Mouse (Mus musculus) neural tube, embryonic 14.5 days (tissue): ENCODE measurements around the gene Pdlim5. TPM values are rescaled to one million over a fixed set of nuclear protein-coding genes. Genes with fewer than 3 reads are reported as not detected.

Experiments used
- ATAC-seq: fragments of 200-750 bp; cut with Nextera tagmentation; 2 replicates; pipeline ENCODE4 v1.8.0; 2017; ENCODE audit warnings: low read depth, mild to moderate bottlenecking, moderate TSS enrichment, moderate library complexity
- H3K27ac ChIP-seq: fragments of 300-500 bp; sonication (generic); 2 replicates; pipeline ENCODE4 v1.5.1; 2014; ENCODE audit warnings: low read depth, mild to moderate bottlenecking, control low read depth, low read length, moderate library complexity, mixed read lengths
- H3K27me3 ChIP-seq: fragments of 300-500 bp; sonication (generic); 2 replicates; pipeline ENCODE4 v1.6.1; 2014; ENCODE audit warnings: low read length; ENCODE audit not compliant: control insufficient read depth, insufficient read depth
- H3K36me3 ChIP-seq: fragments of 300-500 bp; sonication (generic); 2 replicates; pipeline ENCODE4 v1.6.1; 2014; ENCODE audit warnings: low read length, mixed read lengths; ENCODE audit not compliant: control insufficient read depth, insufficient read depth
- H3K4me1 ChIP-seq: fragments of 300-500 bp; sonication (generic); 2 replicates; pipeline ENCODE4 v1.6.1; 2014; ENCODE audit warnings: low read length; ENCODE audit not compliant: control insufficient read depth, insufficient read depth
- H3K4me2 ChIP-seq: fragments of 300-500 bp; sonication (generic); 2 replicates; pipeline ENCODE4 v1.6.1; 2014; ENCODE audit warnings: mild to moderate bottlenecking, low read depth, low read length, control low read depth
- H3K4me3 ChIP-seq: fragments of 300-500 bp; sonication (generic); 2 replicates; pipeline ENCODE4 v1.5.1; 2014; ENCODE audit warnings: low read depth, low read length, control low read depth, mixed read lengths
- H3K9ac ChIP-seq: fragments of 300-500 bp; sonication (generic); replicated peaks from 2 replicates; pipeline ENCODE4 v1.6.1; 2014; ENCODE audit warnings: low read depth, mild to moderate bottlenecking, control low read depth, low read length, mixed read lengths
- H3K9me3 ChIP-seq: fragments of 300-500 bp; sonication (generic); 2 replicates; pipeline ENCODE4 v1.6.1; 2016; ENCODE audit warnings: low read length; ENCODE audit not compliant: control insufficient read depth
- WGBS: fragments of 180-500 bp; shearing (Covaris S2); extraction: QIAGEN DNeasy Blood & Tissue Kit; methylation state at CpG from one replicate; pipeline ENCODE4 v1.1.7; 2014; 5-methylcytosine and 5-hydroxymethylcytosine counted together
- polyA plus RNA-seq: library from polyadenylated mRNA; unstranded; fragments of >200 nt; fragmentation: Nextera tagmentation; extraction: Ambion mirVana; gene quantifications from 2 replicates; pipeline ENCODE4 v1.2.1, GENCODE M21; 2014

Gene Pdlim5
- polyA plus RNA-seq, 1 experiment from 2014 or later = 19.8 TPM

DNA sequence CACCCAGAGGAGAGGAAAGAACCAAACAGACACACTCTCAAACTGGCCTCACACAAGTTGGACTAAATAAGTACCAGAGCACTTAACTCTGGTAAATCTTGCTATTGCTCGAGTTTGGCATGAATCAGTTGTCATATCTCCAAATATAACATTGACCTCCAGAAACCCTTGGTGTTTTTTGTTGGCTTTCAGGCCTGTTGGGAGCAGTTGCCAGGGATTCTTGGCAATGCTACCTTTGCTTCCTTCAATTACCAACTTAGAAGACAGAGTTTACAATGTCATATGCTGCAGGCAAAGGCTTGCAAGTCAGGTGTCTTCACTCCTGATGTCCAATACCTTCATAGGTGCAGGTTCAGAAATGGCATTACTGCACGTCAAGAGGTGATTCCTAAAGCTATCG, 26.0 kb upstream of the Pdlim5 start:
- no peak for ATAC-seq
- H3K36me3 ChIP-seq = no peaks in the 10 kb centered on the region
- H3K4me2 ChIP-seq = no peak overlapping the region
- no peak overlapping the region for H3K27ac ChIP-seq
- H3K27me3 ChIP-seq = no peaks in the 10 kb centered on the region
- no peaks in the 10 kb centered on the region for H3K9me3 ChIP-seq
- 89% methylated on average over 3 of the region's 3 CpGs for WGBS
- no peaks in the 10 kb centered on the region for H3K4me1 ChIP-seq
- H3K9ac ChIP-seq = no peak overlapping the region
- H3K4me3 ChIP-seq = no peak overlapping the region

DNA sequence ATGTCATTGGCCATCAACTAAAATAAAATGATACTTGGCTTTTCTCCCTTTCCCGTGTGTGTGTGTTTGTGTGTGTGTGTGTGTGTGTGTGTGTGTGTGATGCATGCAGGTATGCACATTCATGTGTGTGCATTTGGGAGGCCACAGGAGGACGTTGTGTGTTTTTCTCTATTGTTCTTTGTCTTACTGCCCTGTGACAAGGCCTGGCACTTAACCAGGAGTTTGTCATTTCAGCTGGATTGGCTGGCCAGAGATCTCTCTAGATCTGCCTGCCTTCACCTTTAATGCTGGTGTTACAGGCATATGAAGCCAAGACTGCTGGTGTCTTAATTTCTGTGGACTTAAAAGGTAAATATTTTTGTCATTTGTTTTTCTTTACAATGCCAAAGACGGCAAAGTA, 22.5 kb upstream of the Pdlim5 start:
- no peak overlapping the region for H3K4me2 ChIP-seq
- ATAC-seq = no peak
- no peaks in the 10 kb centered on the region for H3K9me3 ChIP-seq
- no peaks in the 10 kb centered on the region for H3K27me3 ChIP-seq
- H3K27ac ChIP-seq = no peak overlapping the region
- no peaks in the 10 kb centered on the region for H3K4me1 ChIP-seq
- no peak overlapping the region for H3K9ac ChIP-seq
- H3K4me3 ChIP-seq = no peak overlapping the region
- 82% methylated on average over 3 of the region's 3 CpGs for WGBS
- H3K36me3 ChIP-seq = no peaks in the 10 kb centered on the region

DNA sequence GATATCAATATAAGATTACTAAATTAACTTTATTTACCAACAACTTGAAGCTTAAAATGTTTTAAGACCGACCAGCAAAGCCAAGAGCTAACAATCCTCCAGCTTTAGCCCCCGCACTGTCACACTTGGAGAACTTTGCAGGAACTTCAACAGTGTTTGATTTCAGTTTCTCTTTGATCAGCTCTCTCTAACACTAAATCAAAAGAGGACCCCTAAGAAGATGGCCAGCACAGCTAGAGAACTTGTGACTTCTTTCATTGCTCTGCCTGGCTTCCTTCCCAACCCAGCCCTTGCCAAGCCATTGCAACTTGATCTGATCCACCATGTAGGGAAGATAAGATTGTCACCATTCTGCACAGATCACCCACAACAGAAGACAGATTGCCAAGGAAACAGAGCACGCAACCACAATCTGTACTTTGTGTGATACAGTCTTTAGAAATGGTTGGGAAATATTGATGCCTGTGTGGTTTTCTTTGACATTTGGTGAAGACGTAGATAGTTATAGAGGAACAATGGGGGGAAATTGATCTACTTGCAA, 17.9 kb upstream of the Pdlim5 start:
- no peak for ATAC-seq
- no peak overlapping the region for H3K4me3 ChIP-seq
- 92% methylated on average over 4 of the region's 4 CpGs for WGBS
- H3K36me3 ChIP-seq = no peaks in the 10 kb centered on the region
- H3K27ac ChIP-seq = no peak overlapping the region
- H3K9me3 ChIP-seq = no peaks in the 10 kb centered on the region
- H3K4me2 ChIP-seq = no peak overlapping the region
- no peaks in the 10 kb centered on the region for H3K4me1 ChIP-seq
- H3K27me3 ChIP-seq = no peaks in the 10 kb centered on the region
- no peak overlapping the region for H3K9ac ChIP-seq

DNA sequence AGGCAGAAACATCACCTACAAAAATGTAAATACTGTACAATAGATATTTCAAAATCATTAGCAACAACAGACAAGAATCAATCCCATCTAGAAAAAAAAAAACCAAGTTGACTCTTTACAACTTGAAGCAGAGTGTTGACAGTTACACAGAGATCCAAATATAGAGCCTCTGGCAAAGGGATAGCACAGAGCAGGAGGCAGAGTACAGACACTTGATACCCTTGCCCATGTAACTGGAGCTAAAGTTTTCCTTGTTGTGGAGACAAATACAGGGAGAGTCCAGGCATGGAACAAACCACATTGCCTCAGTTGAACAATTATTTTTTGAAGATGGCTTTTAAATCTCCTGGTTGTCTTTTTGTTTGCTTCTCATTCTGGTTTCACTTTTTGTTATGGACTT, 15.4 kb upstream of the Pdlim5 start:
- H3K27me3 ChIP-seq = no peaks in the 10 kb centered on the region
- H3K4me2 ChIP-seq = no peak overlapping the region
- no peak overlapping the region for H3K9ac ChIP-seq
- H3K4me3 ChIP-seq = no peak overlapping the region
- H3K36me3 ChIP-seq = no peaks in the 10 kb centered on the region
- ATAC-seq = no peak
- H3K27ac ChIP-seq = no peak overlapping the region
- H3K4me1 ChIP-seq = no peaks in the 10 kb centered on the region
- no peaks in the 10 kb centered on the region for H3K9me3 ChIP-seq

DNA sequence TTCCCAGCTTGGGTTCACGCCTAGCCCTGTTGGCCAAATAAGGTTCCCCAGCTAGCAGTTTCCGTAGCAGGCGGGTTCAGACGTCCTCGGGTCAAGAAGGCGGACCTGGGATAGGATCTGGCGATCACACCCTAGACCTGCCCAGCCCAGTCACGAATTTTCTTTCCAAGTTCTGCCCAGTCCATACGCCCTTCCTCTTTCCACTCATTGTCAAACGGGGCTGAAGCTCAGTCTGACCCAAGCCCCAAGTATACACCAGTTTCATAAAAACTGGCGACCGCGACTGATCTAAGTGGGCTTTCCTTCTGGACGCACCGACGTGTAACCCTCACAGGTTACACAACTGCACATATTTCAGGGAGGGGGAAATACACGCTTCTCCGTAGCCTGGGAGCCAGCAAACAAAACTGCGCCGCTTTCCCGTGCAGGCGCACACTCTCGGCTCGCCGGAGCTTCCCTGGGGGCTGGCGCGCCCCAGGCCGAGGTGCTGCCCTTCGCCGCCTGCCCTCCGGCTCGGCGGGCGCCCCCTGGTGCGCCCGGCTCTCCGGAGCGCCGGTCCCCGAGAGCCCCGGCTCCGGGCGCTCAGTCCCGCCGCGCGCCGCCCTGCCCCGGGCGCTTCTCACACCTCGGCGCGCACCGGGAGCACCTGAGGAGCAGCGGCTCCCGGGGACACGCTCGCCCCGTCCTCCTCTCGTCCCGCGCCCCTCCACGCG, 544 bp downstream of the Pdlim5 start:
- H3K4me3 ChIP-seq = peak overlapping the region; percentile 76
- H3K27ac ChIP-seq = peak overlapping the region; percentile 39; the same call in 1 of the 2 replicates
- peak overlapping the region; percentile 69 for H3K9ac ChIP-seq
- H3K9me3 ChIP-seq = no peaks in the 10 kb centered on the region
- H3K4me2 ChIP-seq = peak overlapping the region; percentile 81
- H3K27me3 ChIP-seq = no peaks in the 10 kb centered on the region
- H3K4me1 ChIP-seq = no peaks in the 10 kb centered on the region
- WGBS = under 1% methylated on average over 53 of the region's 64 CpGs
- H3K36me3 ChIP-seq = no peaks in the 10 kb centered on the region
- peak; percentile 84 for ATAC-seq

DNA sequence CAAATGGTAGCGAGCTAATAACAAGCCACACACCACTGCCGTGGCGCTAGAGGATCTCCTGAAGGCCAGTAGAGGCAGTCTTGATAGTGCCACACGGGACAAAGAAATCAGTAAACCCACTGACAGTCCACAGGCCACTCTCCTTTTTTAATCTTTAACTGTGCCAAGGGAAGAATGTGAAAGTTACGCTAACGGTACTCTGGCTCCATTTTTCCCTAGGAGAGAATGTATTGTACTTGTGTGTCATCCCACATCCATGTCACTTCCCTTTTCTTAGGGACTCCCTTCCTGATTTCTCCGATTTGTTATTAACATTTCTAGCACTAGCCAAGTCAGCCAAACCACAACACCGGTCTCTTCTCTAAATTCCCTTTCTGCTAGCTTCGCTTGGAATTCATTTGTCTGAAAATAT, 1.5 kb downstream of the Pdlim5 start:
- H3K4me3 ChIP-seq = peak overlapping the region; percentile 76; the same call in 1 of the 2 replicates
- H3K36me3 ChIP-seq = no peaks in the 10 kb centered on the region
- no peaks in the 10 kb centered on the region for H3K27me3 ChIP-seq
- H3K9ac ChIP-seq = no peak overlapping the region
- H3K9me3 ChIP-seq = no peaks in the 10 kb centered on the region
- no peak for ATAC-seq
- H3K27ac ChIP-seq = no peak overlapping the region
- no peaks in the 10 kb centered on the region for H3K4me1 ChIP-seq
- WGBS = 57% methylated on average over 9 of the region's 9 CpGs
- peak overlapping the region; percentile 81; the same call in 1 of the 2 replicates for H3K4me2 ChIP-seq

DNA sequence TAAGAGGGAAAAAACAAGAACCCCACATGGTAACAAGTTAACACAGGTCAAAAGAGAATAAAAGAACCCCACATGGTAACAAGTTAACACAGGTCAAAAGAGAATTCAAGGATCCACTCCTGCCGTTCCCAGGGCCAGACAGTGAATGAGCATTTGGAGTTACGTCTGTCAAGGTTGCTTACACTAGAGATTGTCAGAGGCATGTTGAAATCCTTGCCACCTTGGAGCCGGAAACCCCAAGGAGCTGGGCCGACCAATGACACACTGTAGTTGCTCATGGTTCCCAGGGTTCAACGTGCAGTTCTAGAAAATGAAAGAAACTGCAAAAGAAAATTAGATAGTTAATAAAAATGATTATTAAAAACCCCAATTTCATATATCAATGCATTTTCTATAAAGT, 4.0 kb downstream of the Pdlim5 start:
- no peak for ATAC-seq
- H3K27ac ChIP-seq = no peak overlapping the region
- H3K4me3 ChIP-seq = no peak overlapping the region
- H3K9me3 ChIP-seq = no peaks in the 10 kb centered on the region
- no peak overlapping the region for H3K9ac ChIP-seq
- H3K27me3 ChIP-seq = no peaks in the 10 kb centered on the region
- H3K36me3 ChIP-seq = no peaks in the 10 kb centered on the region
- H3K4me2 ChIP-seq = no peak overlapping the region
- 72% methylated on average over 5 of the region's 5 CpGs for WGBS
- H3K4me1 ChIP-seq = no peaks in the 10 kb centered on the region

DNA sequence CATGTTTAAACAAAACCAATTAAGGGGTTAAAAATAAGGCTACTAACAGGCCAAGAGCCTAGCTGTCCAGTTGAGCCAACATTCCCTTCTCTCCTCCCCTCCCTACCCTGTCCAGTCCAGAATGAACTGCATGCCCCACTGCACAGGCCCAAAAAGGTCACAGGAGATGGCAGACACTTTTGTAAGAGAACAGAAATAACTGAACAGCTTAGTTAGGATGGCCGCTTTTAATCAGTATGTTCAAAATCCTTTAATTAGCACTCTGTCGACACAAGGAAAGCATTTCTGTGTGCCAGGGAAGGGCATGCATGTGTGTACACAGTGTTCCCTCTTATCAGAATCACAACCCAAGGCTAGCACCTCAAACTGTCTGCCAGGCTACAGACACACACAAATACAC, 5.2 kb downstream of the Pdlim5 start:
- no peak overlapping the region for H3K4me2 ChIP-seq
- H3K4me3 ChIP-seq = no peak overlapping the region
- no peaks in the 10 kb centered on the region for H3K9me3 ChIP-seq

DNA sequence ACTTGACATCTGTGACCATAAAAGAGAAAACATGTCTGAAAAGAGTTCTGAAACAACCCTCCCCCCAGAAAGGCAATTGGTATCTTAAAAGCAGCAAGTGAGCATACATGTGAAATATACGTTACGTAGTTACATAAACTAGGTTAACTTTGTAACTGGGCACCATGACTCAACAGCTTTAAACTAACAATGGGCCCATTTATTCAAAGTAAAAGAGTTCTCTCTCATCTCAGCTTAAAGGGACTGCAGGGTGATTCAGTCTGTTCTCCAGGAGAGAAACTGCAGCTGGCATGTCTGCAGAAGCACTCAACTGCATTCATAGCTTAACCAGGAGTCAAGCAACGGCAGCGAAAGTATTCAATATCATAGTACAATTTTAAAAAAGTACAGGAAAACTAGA, 7.3 kb downstream of the Pdlim5 start:
- no peak overlapping the region for H3K4me3 ChIP-seq
- H3K4me1 ChIP-seq = no peaks in the 10 kb centered on the region
- 53% methylated on average over 4 of the region's 4 CpGs for WGBS
- no peak overlapping the region for H3K9ac ChIP-seq
- H3K4me2 ChIP-seq = no peak overlapping the region
- no peaks in the 10 kb centered on the region for H3K27me3 ChIP-seq
- no peaks in the 10 kb centered on the region for H3K9me3 ChIP-seq
- H3K36me3 ChIP-seq = no peaks in the 10 kb centered on the region
- no peak for ATAC-seq
- H3K27ac ChIP-seq = no peak overlapping the region

More for the DNA sequence above, 5.2 kb downstream of the Pdlim5 start:
- H3K4me1 ChIP-seq = no peaks in the 10 kb centered on the region
- 57% methylated on average over 2 of the region's 2 CpGs for WGBS
- no peak overlapping the region for H3K27ac ChIP-seq
- no peak for ATAC-seq
- no peak overlapping the region for H3K9ac ChIP-seq
- no peaks in the 10 kb centered on the region for H3K36me3 ChIP-seq
- H3K27me3 ChIP-seq = no peaks in the 10 kb centered on the region
